Mouse (Mus musculus): ENCODE measurements around the gene Coq10a.

DNA sequence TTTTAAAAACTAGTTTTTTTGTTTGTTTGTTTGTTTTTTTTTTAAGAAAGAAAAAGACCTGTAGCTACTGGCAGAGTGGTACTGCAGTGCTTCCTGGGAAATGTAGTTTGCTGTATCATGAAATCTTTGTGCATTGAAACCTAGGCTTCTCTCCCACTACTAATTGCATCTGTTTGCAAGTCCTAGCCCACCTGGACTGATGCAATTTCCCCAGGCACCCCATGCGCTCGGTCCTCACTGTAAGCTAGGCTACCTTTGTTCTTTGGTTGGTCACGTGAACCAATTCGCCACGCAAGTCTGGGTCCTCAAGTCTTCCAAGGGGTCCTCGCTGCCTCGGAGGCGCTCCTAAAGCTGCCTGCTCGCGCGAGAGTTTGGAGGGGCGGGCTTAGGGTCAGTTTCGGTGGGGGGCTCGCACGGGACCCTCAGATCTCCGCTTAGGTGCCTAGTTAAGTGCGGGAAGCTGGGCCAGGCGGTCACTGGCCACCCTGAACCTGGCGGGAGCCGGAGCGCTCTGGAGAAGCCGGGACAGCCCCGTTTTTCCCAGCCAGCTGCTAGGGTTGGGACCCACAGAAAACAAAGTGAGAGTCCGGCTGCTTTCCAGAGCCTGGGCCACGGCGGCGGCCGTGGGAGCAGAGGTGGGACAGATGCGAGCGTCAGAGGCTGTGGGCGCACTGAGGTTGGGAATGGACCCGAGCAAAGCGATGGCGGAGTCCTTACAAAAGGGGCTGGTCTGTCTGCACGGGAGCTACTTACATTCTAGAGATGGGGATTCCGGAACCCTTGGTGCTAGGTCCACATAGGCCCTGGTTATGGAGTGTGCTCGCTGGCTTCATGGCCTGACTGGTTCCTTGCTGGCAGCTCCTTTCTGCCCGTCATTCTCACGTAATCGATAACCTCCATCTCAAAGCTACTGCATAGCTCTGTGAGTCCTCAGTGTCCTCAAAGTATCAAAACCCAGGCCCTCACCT, 46.4 kb downstream of the Coq10a start, which contains the start of gene Cnpy2:
- TF ChIP-seq CTCF (IDR thresholded peaks at IDR 0.05; ENCODE audit: extremely low read depth, insufficient read length, insufficient replicate concordance, low read depth, low read length), result no peak
- TF ChIP-seq POLR2A (IDR thresholded peaks at IDR 0.05; ENCODE audit: low read depth, low read length), result peak; percentile 35

Data from small intestine, adult 2 months (tissue).